Mouse (Mus musculus) small intestine, adult 2 months (tissue): Measurements from ENCODE around the gene Dtx2. TPM values are rescaled to one million over a fixed set of nuclear protein-coding genes. Genes with fewer than 3 reads are reported as not detected.

ENCODE experiments used
- H3K27ac ChIP-seq: fragments of 200-500 bp; 2 replicates; pipeline ENCODE4 v1.5.1; 2012; ENCODE audit warnings: low read depth, low read length, control low read depth, inconsistent platforms; ENCODE audit not compliant: insufficient read depth
- H3K27me3 ChIP-seq: fragments of 200-500 bp; 2 replicates; pipeline ENCODE4 v1.6.1; 2012; ENCODE audit warnings: mild to moderate bottlenecking, moderate library complexity, low read length, inconsistent platforms; ENCODE audit not compliant: control insufficient read depth, insufficient read depth
- H3K36me3 ChIP-seq: fragments of 200-500 bp; 2 replicates; pipeline ENCODE4 v1.6.1; 2012; ENCODE audit warnings: mild to moderate bottlenecking, low read length, control low read depth, inconsistent platforms; ENCODE audit not compliant: control insufficient read depth, insufficient read depth
- H3K4me1 ChIP-seq: fragments of 200-500 bp; 2 replicates; pipeline ENCODE4 v1.6.1; 2012; ENCODE audit warnings: low read length, inconsistent platforms, mixed read lengths; ENCODE audit not compliant: control insufficient read depth, insufficient read depth, insufficient read length
- H3K4me3 ChIP-seq: fragments of 200-500 bp; 2 replicates; pipeline ENCODE4 v1.5.1; 2012; ENCODE audit warnings: low read depth, mild to moderate bottlenecking, control low read depth, inconsistent platforms, low read length, moderate library complexity
- CTCF ChIP-seq: fragments of 200-500 bp; IDR thresholded peaks from 2 replicates; pipeline ENCODE4 v1.5.1; 2012; ENCODE audit warnings: low read depth, mild to moderate bottlenecking, control low read depth, inconsistent platforms, low read length, moderate library complexity, mixed read lengths; ENCODE audit not compliant: insufficient replicate concordance, insufficient read length; ENCODE audit errors: extremely low read depth
- POLR2A ChIP-seq: fragments of 200-500 bp; IDR thresholded peaks from 2 replicates; pipeline ENCODE4 v1.6.1; 2012; ENCODE audit warnings: low read depth, mild to moderate bottlenecking, control low read depth, inconsistent platforms, low read length, moderate library complexity
- WGBS: fragments of 180-500 bp; shearing (Covaris S2); methylation state at CpG from one replicate; pipeline ENCODE4 v1.1.7; 2018; 5-methylcytosine and 5-hydroxymethylcytosine counted together
- polyA plus RNA-seq: library from polyadenylated mRNA; depleted of rRNA; stranded (reverse); fragments of >200 nt; gene quantifications from 2 replicates; pipeline ENCODE4 v1.2.3, GENCODE M21; 2012

The Dtx2 gene
- polyA plus RNA-seq, 1 experiment, result 17.6 TPM

DNA sequence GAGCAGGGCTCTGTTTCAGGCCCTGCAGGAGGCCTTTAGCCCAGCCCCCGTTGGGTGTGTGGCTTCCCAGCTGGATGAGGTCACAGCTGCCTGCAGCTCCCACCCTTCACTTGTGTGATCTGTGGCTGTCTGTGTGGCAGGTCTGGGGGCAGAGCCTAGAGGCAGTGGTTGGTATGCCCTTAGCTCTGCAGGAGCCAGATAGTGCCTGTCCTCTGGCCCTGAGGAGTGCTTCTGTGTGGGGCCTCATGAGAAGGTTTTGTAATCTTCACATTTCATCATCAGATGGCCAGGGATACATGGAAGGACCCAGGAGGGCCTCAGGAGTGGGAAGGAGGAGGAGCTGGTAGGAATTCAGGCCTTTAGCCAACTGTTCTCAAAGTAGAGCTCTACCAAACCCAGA, 25.3 kb downstream of the Dtx2 start:
- H3K27ac ChIP-seq, result no peak overlapping the region
- peaks cover 10% of the 10 kb centered on the region; the same call in 1 of the 2 replicates for H3K4me1 ChIP-seq
- no peaks in the 10 kb centered on the region for H3K27me3 ChIP-seq
- peaks cover 2% of the 10 kb centered on the region; the same call in 1 of the 2 replicates for H3K36me3 ChIP-seq
- TF ChIP-seq POLR2A (no peak), CTCF (no peak)
- H3K4me3 ChIP-seq, result no peak overlapping the region
- WGBS, result 60% methylated on average over 1 of the region's 1 CpGs

- peaks cover 2% of the 10 kb centered on the region; the same call in 1 of the 2 replicates for H3K4me1 ChIP-seq
- WGBS, result 87% methylated on average over 3 of the region's 3 CpGs
- TF ChIP-seq POLR2A (no peak), CTCF (no peak)
- H3K36me3 ChIP-seq, result peaks cover 6% of the 10 kb centered on the region
- no peak overlapping the region for H3K4me3 ChIP-seq
- H3K27ac ChIP-seq, result no peak overlapping the region
- H3K27me3 ChIP-seq, result no peaks in the 10 kb centered on the region
Observed at GRCm38 (mm10) chr5:136025712-136026111, 31.1 kb downstream of the Dtx2 start.

- TF ChIP-seq POLR2A (no peak), CTCF (no peak)
- Histone ChIP-seq H3K27ac (no peak overlapping the region), H3K4me3 (no peak overlapping the region), H3K27me3 (no peaks in the 10 kb centered on the region), H3K36me3 (peaks cover 11% of the 10 kb centered on the region), H3K4me1 (peaks cover 2% of the 10 kb centered on the region; the same call in 1 of the 2 replicates)
- WGBS, result 92% methylated on average over 9 of the region's 9 CpGs
Observed at GRCm38 (mm10) chr5:136026859-136027258, 32.3 kb downstream of the Dtx2 start.

DNA sequence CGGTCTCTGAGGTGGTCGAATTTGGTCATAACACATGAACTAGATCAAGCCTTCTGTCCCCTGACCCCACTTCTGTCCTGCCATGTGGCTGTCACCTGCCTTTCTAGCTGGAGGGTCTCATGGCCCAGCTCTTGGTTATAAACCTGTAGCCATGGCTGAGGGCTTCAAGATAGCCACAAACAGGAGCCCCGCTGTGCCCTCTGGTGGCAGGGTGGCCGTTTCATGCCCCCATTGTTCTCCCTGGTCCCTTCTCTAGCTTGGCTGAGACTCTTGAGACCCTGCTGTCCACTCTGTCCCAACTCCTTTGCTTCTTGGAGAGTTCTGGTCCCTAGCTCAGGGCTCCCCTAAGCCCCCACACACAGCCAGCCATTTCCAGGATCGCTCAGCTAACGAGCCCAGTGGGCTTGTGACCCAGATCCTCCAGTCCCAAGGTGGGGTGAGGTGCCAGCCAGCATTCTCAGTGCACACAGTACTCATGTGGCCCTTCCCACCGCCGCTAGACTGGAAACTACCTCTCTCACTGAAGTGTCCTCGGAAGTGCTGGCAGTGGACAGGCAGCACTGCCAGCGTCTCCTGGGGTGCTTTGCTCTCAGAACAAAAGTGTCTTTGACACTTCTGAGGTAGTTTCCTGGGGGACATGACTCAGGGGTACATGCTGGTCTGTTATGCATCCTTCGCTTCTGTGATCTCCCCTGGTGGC, 33.2 kb downstream of the Dtx2 start:
- H3K4me3 ChIP-seq, result no peak overlapping the region
- TF ChIP-seq POLR2A, result no peak
- TF ChIP-seq CTCF, result no peak
- H3K36me3 ChIP-seq, result peaks cover 18% of the 10 kb centered on the region

GRCm38 (mm10) chr5:136034868-136035267, 40.3 kb downstream of the Dtx2 start:
- Histone ChIP-seq H3K4me1 (peaks cover 7% of the 10 kb centered on the region), H3K27ac (no peak overlapping the region), H3K4me3 (no peak overlapping the region), H3K27me3 (no peaks in the 10 kb centered on the region), H3K36me3 (peaks cover 15% of the 10 kb centered on the region)
- TF ChIP-seq CTCF (no peak), POLR2A (no peak)
- WGBS, result 56% methylated on average over 4 of the region's 4 CpGs

More for the DNA sequence above, 33.2 kb downstream of the Dtx2 start:
- H3K4me1 ChIP-seq, result 0 out of 2 replicates have a peak, but pooled peaks cover under 1% of the 10 kb centered on the region
- H3K27ac ChIP-seq, result no peak overlapping the region
- 92% methylated on average over 11 of the region's 11 CpGs for WGBS
- no peaks in the 10 kb centered on the region for H3K27me3 ChIP-seq

DNA sequence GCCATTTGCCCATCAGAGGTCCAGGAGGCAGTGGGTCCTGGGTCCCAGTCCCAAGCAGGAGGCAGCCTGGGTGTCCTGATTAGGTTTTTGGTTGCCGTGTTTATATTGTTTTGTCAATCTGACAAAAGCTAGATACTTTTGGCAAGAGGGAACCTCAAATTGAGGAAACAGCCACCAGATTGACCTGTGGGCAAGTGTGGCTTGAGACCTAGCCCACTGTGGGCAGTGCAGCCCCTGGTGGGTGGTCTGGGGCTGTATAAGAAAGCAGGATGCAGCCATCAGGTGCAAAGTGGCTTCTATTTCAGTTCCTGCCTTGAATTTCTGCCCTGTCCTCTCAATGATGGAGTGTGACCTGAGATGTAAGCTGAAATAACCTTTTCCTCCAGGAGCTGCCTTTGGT, 40.7 kb downstream of the Dtx2 start:
- no peak overlapping the region for H3K4me3 ChIP-seq
- peaks cover 9% of the 10 kb centered on the region for H3K4me1 ChIP-seq
- no peaks in the 10 kb centered on the region for H3K27me3 ChIP-seq
- no peak overlapping the region for H3K27ac ChIP-seq
- peaks cover 15% of the 10 kb centered on the region for H3K36me3 ChIP-seq
- no peak for TF ChIP-seq CTCF
- no peak for TF ChIP-seq POLR2A
- WGBS, result 64% methylated on average over 1 of the region's 1 CpGs

- 100% methylated on average over 1 of the region's 1 CpGs for WGBS
- no peak for TF ChIP-seq CTCF
- TF ChIP-seq POLR2A, result no peak
- Histone ChIP-seq H3K4me3 (no peak overlapping the region), H3K4me1 (peaks cover 9% of the 10 kb centered on the region), H3K27me3 (no peaks in the 10 kb centered on the region), H3K36me3 (peaks cover 6% of the 10 kb centered on the region; the same call in 1 of the 2 replicates), H3K27ac (no peak overlapping the region)
Observed at GRCm38 (mm10) chr5:136036667-136037066, 42.1 kb downstream of the Dtx2 start.
